Mouse (Mus musculus): Measurements from ENCODE around the gene Ctrl.
A peak's percentile ranks its signal among the peaks of the same experiment; 100 is the strongest.

GRCm38 (mm10) chr8:105959350-105959749 lies 25.7 kb upstream of the Ctrl start:
- TF ChIP-seq CTCF (IDR thresholded peaks at IDR 0.05; ENCODE audit: low read depth): peak; percentile 32; the same call in 1 of the 2 replicates
- TF ChIP-seq EP300 (optimal IDR thresholded peaks at IDR 0.05): no peak

All from stomach, postnatal 0 days (tissue).